Mouse (Mus musculus): Measurements from ENCODE around the gene Prune1. TPM values are rescaled to one million over a fixed set of nuclear protein-coding genes. Genes with fewer than 3 reads are reported as not detected.

Prune1 gene
- polyA plus RNA-seq (2015; fragmentation: Nextera tagmentation; extraction: Ambion mirVana), result 28.4 and 32.7 TPM in 2 replicates

DNA sequence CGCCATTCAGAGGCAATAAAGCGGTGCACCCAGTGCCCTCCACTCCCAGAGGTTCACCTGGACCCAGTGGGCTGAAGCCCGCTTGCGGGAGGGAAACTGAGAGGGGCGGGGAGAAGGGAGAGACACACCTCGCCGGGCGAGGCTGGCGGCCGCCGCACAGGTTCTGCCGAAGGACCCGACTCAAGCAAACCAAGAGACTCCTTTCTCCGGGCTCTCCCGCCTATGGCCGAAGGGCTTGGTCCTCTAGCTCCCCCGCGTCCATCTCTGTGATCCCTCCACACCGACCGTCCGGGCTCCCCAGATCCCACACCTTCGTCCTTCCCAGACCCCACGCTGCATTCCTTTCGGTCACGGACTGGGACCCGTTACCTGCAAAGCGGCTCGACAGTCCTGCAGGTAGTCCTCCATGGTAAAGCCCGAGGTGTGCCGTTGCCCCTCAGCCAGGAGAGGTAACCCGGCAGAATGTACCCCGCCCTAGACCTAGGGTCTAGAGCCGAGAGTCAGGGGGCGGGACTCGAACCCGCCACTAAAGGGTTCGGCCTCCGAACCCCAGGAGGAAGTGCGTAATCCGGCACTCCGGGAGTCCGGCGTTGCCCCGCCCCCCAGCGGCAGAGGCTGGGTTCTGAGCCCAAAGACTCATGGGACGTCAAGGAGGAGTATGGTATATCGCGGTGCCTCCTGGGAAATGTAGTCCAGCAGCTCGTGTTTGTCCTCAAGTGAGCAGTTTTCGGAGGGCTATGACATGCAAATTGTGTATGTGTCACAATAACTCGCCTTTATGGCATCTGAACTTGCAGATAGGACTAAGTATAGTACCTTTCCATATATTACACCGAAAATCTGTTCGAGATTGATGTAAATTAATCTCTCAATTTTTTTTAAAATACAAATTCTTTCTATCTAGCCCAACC is at the start of gene Prune1, which contains the start of gene Mindy1:
TSS of gene Prune1 (minus strand) at position 861 of the 911 bp plus-strand sequence.
TSS of gene Mindy1 (plus strand) at position 130 of the 911 bp plus-strand sequence.
- WGBS, result under 1% methylated on average over 53 of the region's 53 CpGs
- H3K36me3 ChIP-seq (ENCODE audit: poor library complexity, severe bottlenecking), result 0 out of 2 replicates have a peak, but pooled peaks cover 4% of the 10 kb centered on the region
- peak within 1 kb of the TSS; percentile 83 for H3K4me2 ChIP-seq
- peak; percentile 95 for ATAC-seq
- H3K4me3 ChIP-seq, result peak within 1 kb of the TSS; percentile 67
- H3K27me3 ChIP-seq, result no peaks in the 10 kb centered on the region
- H3K9ac ChIP-seq, result peak within 1 kb of the TSS; percentile 87
- H3K4me1 ChIP-seq, result peaks cover 41% of the 10 kb centered on the region
- peak within 1 kb of the TSS; percentile 96 for H3K27ac ChIP-seq
- no peaks in the 10 kb centered on the region for H3K9me3 ChIP-seq (replicated peaks)

DNA sequence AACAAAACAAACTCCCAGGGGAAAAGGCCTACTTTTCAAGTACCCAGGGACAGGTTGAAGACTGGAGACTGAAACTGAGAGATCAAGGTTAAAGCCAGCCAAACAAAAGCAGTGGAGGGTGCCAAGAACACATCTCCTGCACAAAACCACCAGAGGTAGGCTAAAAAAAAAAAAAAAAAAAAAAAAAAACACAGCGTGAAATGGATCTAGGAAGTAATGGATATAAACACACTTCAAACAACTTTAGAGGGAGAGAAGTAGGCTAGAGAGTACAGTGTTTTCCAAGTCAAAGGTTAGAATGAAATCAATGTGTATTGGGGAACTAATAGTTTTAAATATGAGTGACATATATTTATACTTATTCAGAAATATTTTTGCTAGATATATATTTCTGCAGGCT is 49.7 kb upstream of the Prune1 start:
- Histone ChIP-seq H3K9ac (no peak overlapping the region), H3K9me3 (replicated peaks) (no peaks in the 10 kb centered on the region), H3K4me3 (no peak overlapping the region), H3K4me1 (no peaks in the 10 kb centered on the region), H3K36me3 (ENCODE audit: poor library complexity, severe bottlenecking) (peaks cover 87% of the 10 kb centered on the region), H3K4me2 (no peak overlapping the region), H3K27ac (no peak overlapping the region), H3K27me3 (no peaks in the 10 kb centered on the region)
- WGBS, result 80% methylated on average over 1 of the region's 1 CpGs
- no peak for ATAC-seq

DNA sequence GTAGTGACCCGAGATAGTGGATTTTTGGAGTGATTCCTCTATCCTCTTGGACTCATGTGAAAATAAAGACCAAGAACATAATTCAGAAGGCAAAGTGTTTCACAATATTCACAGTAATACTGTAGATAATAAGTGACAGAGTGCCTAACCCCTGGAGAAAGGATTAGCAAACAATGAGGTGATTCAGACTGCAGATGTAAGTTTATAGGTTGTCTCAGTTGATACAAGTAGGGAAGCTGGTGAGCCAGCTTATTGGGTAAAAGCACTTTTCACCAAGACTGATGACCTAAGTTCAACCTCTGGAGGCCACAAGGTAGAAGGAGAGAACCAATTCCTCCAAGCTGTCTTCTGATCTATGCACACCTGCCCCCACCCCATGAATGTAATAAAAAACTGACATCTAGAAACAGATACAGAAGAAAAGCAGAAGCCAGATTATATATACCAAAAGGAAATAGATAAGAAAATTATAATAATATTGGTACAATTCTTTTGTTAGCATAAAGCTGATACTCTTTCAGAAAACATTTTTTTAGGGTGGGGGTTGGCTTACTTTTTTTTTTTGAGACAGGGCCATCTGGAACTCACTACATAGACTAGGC is 47.0 kb upstream of the Prune1 start:
- Histone ChIP-seq H3K4me1 (no peaks in the 10 kb centered on the region), H3K27ac (no peak overlapping the region), H3K4me2 (no peak overlapping the region), H3K27me3 (no peaks in the 10 kb centered on the region), H3K9me3 (replicated peaks) (no peaks in the 10 kb centered on the region), H3K36me3 (ENCODE audit: poor library complexity, severe bottlenecking) (peaks cover 89% of the 10 kb centered on the region), H3K4me3 (no peak overlapping the region), H3K9ac (no peak overlapping the region)
- WGBS, result 87% methylated on average over 1 of the region's 1 CpGs
- ATAC-seq, result no peak

DNA sequence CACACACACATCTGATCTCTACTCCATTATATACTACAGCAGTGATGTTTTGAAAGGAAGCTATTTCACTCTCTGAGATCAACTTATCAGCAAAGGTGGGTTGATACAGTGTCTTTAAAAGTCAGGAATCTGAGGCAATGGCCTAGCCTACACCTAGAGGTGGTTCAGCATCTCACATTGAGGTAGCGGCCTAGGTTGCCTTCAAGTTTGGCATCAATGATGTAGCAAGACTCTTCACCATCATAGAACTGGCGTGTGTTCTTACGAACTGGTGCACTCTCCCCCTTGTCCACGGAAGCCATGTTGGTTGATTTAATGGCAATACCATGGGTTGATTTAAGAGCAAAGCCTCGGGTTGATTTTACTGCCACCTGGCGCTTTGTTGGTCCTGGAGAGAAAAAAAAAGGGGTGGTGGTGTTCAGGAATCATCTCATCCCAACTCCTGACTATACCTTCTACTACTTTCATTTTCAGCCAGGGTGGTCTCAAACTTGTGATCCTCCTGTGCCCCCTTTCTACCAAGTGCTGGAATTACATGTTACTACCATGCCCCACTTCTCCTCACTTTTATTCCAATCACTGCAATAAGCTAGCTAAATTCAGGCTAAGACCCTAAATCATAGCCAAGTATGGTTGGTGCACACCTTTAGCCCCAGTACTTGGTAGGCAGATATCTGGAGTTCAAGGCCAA is 42.7 kb upstream of the Prune1 start:
- no peak for ATAC-seq
- no peaks in the 10 kb centered on the region for H3K27me3 ChIP-seq
- no peaks in the 10 kb centered on the region for H3K4me1 ChIP-seq
- WGBS, result 92% methylated on average over 6 of the region's 6 CpGs
- no peak overlapping the region for H3K4me3 ChIP-seq
- peaks cover 97% of the 10 kb centered on the region for H3K36me3 ChIP-seq (ENCODE audit: poor library complexity, severe bottlenecking)
- no peak overlapping the region for H3K9ac ChIP-seq
- no peak overlapping the region for H3K4me2 ChIP-seq
- no peak overlapping the region for H3K27ac ChIP-seq
- H3K9me3 ChIP-seq (replicated peaks), result no peaks in the 10 kb centered on the region

DNA sequence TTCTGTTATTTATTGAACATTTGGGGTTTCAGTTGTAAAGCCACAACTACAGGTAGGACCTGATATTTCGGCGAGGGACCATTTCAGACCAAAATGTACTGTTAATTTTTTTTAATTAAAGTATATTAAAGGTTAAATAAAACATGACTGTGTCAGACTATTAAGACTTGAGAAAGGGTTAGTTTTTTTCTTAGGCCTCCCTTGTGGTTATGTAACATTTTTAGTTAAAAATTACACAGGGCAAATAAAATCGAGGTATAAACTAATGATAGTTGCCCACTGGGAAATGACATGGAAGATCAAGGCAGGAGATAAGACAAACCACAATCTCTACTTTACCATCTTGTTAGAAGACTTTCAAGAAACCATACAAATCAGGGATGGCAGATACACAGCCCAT is 41.6 kb upstream of the Prune1 start:
- Histone ChIP-seq H3K27ac (no peak overlapping the region), H3K4me3 (no peak overlapping the region), H3K4me1 (peaks cover 5% of the 10 kb centered on the region; the same call in 1 of the 2 replicates), H3K27me3 (no peaks in the 10 kb centered on the region), H3K9ac (no peak overlapping the region), H3K36me3 (ENCODE audit: poor library complexity, severe bottlenecking) (peaks cover 91% of the 10 kb centered on the region), H3K4me2 (no peak overlapping the region), H3K9me3 (replicated peaks) (no peaks in the 10 kb centered on the region)
- ATAC-seq, result no peak
- 92% methylated on average over 3 of the region's 3 CpGs for WGBS

DNA sequence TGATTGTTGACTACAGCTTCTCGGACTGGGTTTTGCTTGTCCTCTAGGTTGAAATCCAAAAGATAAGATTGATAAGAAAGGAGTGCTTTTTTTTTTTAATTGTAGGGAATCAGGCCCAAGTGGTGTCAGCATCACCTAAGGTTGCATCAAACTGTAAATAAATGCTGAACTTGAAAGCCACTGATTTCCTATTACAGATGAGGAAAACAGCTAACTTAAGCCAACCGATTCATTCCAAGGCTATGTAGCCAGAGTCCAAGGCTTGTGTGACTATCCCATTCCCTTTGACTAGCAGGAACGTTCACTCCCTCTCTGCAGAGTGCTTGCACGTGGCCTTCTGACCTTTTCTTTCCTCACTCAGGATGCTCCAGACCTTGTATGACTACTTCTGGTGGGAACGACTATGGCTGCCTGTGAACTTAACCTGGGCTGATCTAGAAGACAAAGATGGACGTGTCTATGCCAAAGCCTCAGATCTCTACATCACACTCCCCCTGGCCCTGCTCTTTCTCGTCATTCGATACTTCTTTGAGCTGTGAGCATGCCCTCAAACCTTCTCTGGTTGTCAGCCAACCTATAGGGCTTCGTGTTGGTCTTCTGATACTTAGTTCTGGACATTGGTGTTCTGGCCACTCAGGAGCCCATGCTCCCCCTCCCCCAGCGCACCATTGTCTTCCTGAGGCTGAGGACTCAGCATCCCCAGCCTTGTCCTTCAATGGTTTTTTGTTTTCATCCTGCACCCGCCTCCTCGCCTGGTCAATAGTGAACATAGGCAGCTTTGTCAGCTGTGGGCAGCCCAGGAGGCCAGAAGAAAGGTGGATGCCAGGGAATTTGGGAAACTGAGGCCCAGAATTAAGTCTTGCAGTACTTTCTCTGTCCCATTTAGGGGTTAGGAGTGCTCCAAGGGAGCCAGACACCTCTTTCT is 38.1 kb upstream of the Prune1 start:
- Histone ChIP-seq H3K9me3 (replicated peaks) (no peaks in the 10 kb centered on the region), H3K9ac (no peak overlapping the region), H3K4me2 (no peak overlapping the region), H3K27me3 (no peaks in the 10 kb centered on the region), H3K36me3 (ENCODE audit: poor library complexity, severe bottlenecking) (peaks cover 57% of the 10 kb centered on the region), H3K27ac (no peak overlapping the region), H3K4me3 (no peak overlapping the region), H3K4me1 (peaks cover 27% of the 10 kb centered on the region)
- WGBS, result 68% methylated on average over 12 of the region's 12 CpGs
- no peak for ATAC-seq

DNA sequence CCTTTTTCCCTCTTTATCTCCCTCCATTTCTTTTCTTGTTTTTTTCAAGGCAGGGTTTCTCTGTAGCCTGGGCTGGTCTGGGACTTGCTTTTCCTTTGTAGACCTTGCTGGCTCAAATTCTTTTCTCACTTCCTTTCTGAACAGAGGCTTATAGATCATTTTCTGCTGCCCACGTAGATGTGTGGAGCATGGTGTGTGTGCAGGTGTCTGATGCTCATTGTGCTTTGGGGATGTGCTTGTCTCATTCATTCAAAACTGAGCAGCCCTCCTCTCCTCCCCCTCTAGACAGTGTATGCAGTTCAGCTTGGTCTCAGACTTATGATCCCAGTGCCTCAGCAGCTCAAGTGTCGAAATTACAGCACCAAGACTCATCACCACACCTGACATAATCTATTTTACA is 37.2 kb upstream of the Prune1 start:
- no peaks in the 10 kb centered on the region for H3K9me3 ChIP-seq (replicated peaks)
- ATAC-seq, result no peak
- H3K36me3 ChIP-seq (ENCODE audit: poor library complexity, severe bottlenecking), result peaks cover 49% of the 10 kb centered on the region
- H3K27ac ChIP-seq, result no peak overlapping the region
- H3K4me2 ChIP-seq, result no peak overlapping the region
- WGBS, result 66% methylated on average over 2 of the region's 2 CpGs
- H3K4me1 ChIP-seq, result peaks cover 32% of the 10 kb centered on the region
- no peaks in the 10 kb centered on the region for H3K27me3 ChIP-seq
- H3K9ac ChIP-seq, result no peak overlapping the region; the same call in 1 of the 2 replicates
- H3K4me3 ChIP-seq, result no peak overlapping the region

DNA sequence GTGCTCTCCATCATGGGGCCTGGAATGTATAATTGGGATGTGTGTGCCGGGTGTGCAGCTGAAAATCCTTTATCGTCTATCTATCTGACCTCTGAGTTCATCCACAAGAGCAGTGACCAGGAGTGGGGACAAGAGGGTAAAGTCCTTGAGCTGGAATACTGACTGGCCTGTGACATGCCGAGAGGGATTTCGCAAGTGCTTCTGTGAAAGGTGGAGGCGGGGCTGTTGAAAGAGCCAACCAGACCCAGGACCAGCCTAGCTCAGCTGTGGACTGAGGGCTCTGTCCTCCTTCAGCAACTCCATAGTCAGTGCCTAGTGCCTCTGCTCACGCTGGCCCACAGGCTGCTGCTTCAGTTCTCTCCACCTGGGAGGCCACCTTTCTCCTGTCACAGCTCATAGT is 36.7 kb upstream of the Prune1 start:
- H3K4me3 ChIP-seq, result no peak overlapping the region
- H3K36me3 ChIP-seq (ENCODE audit: poor library complexity, severe bottlenecking), result peaks cover 43% of the 10 kb centered on the region
- 38% methylated on average over 6 of the region's 6 CpGs for WGBS
- no peak for ATAC-seq
- no peaks in the 10 kb centered on the region for H3K27me3 ChIP-seq
- H3K27ac ChIP-seq, result no peak overlapping the region
- peaks cover 32% of the 10 kb centered on the region for H3K4me1 ChIP-seq
- H3K4me2 ChIP-seq, result no peak overlapping the region
- no peaks in the 10 kb centered on the region for H3K9me3 ChIP-seq (replicated peaks)
- H3K9ac ChIP-seq, result no peak overlapping the region; the same call in 1 of the 2 replicates

DNA sequence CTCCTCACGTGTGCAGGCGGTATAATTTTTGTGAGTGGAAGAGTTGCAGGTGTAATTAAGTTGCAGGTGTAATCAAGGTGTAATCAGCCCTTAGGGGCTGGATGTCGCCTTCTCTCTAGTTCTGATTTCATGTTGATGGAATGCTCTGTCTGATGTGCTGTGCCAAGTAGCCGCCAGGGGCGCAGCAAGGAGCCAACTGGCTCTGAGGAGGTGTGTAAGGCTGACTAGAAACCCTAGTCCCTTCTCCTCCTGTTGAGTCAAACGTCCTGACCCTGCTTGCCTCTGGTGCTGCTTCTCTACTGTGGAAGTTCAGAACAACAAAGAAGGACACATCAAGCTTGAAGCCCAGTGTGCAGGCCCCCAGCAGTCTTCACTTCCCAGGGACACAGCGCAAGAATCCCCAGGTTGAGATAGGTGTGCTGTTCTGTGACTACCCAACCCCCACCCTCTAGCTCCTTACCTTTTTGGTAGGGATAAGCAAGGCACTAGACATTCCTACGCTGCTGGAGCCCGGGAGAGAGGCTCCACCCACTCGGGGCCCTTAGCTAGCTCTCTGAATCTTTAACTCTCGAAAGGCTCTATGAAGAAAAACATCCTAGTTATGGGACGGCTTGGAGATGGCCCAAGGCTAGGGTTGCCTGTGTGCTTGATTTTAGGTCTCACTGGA is 35.7 kb upstream of the Prune1 start:
- 20% methylated on average over 12 of the region's 12 CpGs for WGBS

DNA sequence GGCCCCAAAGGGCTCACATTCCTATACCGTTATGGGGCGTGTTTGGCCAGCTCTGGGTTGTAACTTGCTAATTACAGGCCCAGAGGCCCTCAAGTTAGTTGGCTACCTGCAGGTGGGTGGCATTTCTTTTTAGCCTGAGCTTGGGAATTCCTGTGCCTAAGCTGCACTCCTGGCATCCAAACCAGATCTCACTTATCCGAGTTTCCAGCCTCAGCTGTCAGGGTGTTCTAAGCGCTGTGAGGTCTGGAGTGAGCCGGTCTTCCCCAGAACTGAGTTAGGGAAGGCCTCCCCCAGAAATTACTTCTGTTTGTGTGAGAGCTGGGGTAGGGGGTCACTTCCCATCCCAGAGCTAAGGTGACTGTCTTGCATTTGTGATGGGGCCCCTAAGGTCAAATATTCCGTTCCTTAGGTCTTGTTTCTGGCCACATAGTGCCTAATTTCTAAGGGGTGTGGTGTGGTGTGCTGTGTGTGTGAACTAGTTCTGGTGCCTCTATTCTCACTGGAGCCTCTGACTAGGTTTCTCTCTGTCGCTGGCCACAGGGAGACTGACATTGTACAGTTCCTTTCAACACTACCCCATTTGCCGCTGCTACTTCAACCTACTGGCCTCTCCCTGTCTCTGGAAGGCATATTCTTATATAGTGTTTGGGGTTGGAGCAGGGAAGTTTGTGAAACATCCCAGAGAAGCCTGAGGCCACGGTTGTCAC is 34.1 kb upstream of the Prune1 start:
- Histone ChIP-seq H3K9me3 (replicated peaks) (no peaks in the 10 kb centered on the region), H3K27ac (peak overlapping the region; percentile 92), H3K36me3 (ENCODE audit: poor library complexity, severe bottlenecking) (peaks cover 18% of the 10 kb centered on the region), H3K4me3 (peak overlapping the region; percentile 89), H3K27me3 (no peaks in the 10 kb centered on the region), H3K4me2 (peak overlapping the region; percentile 76), H3K4me1 (peaks cover 32% of the 10 kb centered on the region), H3K9ac (peak overlapping the region; percentile 96)
- ATAC-seq, result peak; percentile 5; the same call in 1 of the 2 replicates
- WGBS, result 11% methylated on average over 9 of the region's 9 CpGs

More for the DNA sequence above, 35.7 kb upstream of the Prune1 start:
- peaks cover 32% of the 10 kb centered on the region for H3K4me1 ChIP-seq
- H3K9me3 ChIP-seq (replicated peaks), result no peaks in the 10 kb centered on the region
- H3K27me3 ChIP-seq, result no peaks in the 10 kb centered on the region
- H3K4me2 ChIP-seq, result peak overlapping the region; percentile 19
- H3K4me3 ChIP-seq, result no peak overlapping the region
- H3K36me3 ChIP-seq (ENCODE audit: poor library complexity, severe bottlenecking), result peaks cover 33% of the 10 kb centered on the region
- H3K27ac ChIP-seq, result no peak overlapping the region
- no peak for ATAC-seq
- no peak overlapping the region for H3K9ac ChIP-seq

Data from forebrain, embryonic 13.5 days (tissue).